Mouse (Mus musculus): ENCODE results near the gene Gnat2. TPM values are rescaled to one million over a fixed set of nuclear protein-coding genes. Genes with fewer than 3 reads are reported as not detected.

Gene Gnat2
- total and polyA plus RNA-seq, 3 experiments, result 11.2 to 17.5 (median 13.3) TPM

DNA sequence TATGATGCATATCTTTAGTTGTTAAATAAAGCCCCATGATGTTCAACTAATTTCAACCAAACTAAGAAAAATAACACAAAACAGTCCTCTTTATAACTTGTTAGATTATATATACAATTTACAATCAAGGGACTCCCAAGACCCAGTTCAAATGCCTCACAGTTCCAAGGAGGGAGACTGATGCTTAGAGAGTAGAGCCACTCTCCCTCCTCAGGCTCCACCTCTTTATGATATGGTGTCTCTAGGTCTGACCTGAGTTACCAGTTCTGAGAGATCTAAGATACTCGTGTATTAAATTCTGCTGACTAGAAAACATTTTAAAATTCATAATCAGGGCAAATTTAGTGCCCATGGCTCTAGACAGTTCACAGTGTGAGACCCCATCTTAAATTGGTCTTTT lies 46.5 kb downstream of the Gnat2 start:
- no peak overlapping the region for H3K27ac ChIP-seq (ENCODE audit: insufficient read depth, low read depth)
- no peaks in the 10 kb centered on the region for H3K27me3 ChIP-seq (replicated peaks)
- no peak overlapping the region for H3K4me3 ChIP-seq (replicated peaks in 1 of 3; ENCODE audit: low read depth in 2 of 3, low read length in 2 of 3, poor library complexity in 1 of 3)
- no peaks in the 10 kb centered on the region for H3K9me3 ChIP-seq (replicated peaks; ENCODE audit: low read length)
- H3K9ac ChIP-seq (ENCODE audit: insufficient read depth, low read depth), result no peak overlapping the region
- H3K4me1 ChIP-seq (ENCODE audit: control insufficient read depth in 1 of 2, insufficient read depth in 2 of 2), result peaks cover 0 to 26% of the 10 kb centered on the region in 2 experiments; a peak in 3 of 4 replicates
- in situ Hi-C loops (cut with MboI; ENCODE audit: low pct_ligation_motif_present, low pct_unique_long_range_greater_than_20kb, low sequenced_read_pairs), result no loop called here
- TF ChIP-seq ZKSCAN1 (IDR thresholded peaks at IDR 0.05; ENCODE audit: borderline replicate concordance, low read depth, low read length), result no peak
- no peak for TF ChIP-seq MAX (IDR thresholded peaks at IDR 0.05; ENCODE audit: low read length)
- no peak for TF ChIP-seq CHD1 (IDR thresholded peaks at IDR 0.05; ENCODE audit: low read depth, low read length)
- TF ChIP-seq MYC (IDR thresholded peaks at IDR 0.05; ENCODE audit: low read depth, low read length), result no peak
- no peak for TF ChIP-seq CHD2 (IDR thresholded peaks at IDR 0.05; ENCODE audit: low read length)
- TF ChIP-seq BHLHE40 (IDR thresholded peaks at IDR 0.05; ENCODE audit: low read depth, low read length), result no peak
- TF ChIP-seq USF1 (IDR thresholded peaks at IDR 0.05; ENCODE audit: low read depth, low read length), result no peak
- TF ChIP-seq SMC3 (IDR thresholded peaks at IDR 0.05; ENCODE audit: low read depth, low read length), result no peak
- no peak for TF ChIP-seq NELFE (IDR thresholded peaks at IDR 0.05; ENCODE audit: low read depth, low read length)
- no peak for TF ChIP-seq MAZ (IDR thresholded peaks at IDR 0.05; ENCODE audit: low read depth, low read length)
- TF ChIP-seq ETS1 (conservative IDR thresholded peaks at IDR 0.05; ENCODE audit: low read depth, low read length), result no peak
- no peak for TF ChIP-seq ZC3H11A (IDR thresholded peaks at IDR 0.05; ENCODE audit: low read depth, low read length)
- TF ChIP-seq RCOR1 (conservative IDR thresholded peaks at IDR 0.05; ENCODE audit: low read depth, low read length), result no peak
- no peak for TF ChIP-seq E2F4 (IDR thresholded peaks at IDR 0.05; ENCODE audit: insufficient replicate concordance, low read depth, low read length)
- TF ChIP-seq SIN3A (IDR thresholded peaks at IDR 0.05; ENCODE audit: low read length), result no peak
- TF ChIP-seq MAFK (IDR thresholded peaks at IDR 0.05; ENCODE audit: insufficient replicate concordance, low read length), result no peak
- peaks cover 8 to 58% of the 10 kb centered on the region in 2 experiments for H3K36me3 ChIP-seq (replicated peaks in 1 of 2; ENCODE audit: control insufficient read depth in 1 of 2, insufficient read depth in 1 of 2, low read length in 1 of 2)
- peaks cover 52% of the 10 kb centered on the region for H3K79me2 ChIP-seq (replicated peaks; ENCODE audit: control insufficient read depth, extremely low read depth, insufficient read depth, poor library complexity, severe bottlenecking)
- no peak overlapping the region for H3K4me2 ChIP-seq (ENCODE audit: insufficient read depth, low read depth, poor library complexity, severe bottlenecking)
- no peak for DNase-seq (ENCODE audit: extremely low read depth)
- dilution Hi-C loops (cut with MboI; ENCODE audit: extremely low pct_ligation_motif_present, extremely low pct_unique_long_range_greater_than_20kb, low sequenced_read_pairs), result no loop called here

- TF ChIP-seq JUND (conservative IDR thresholded peaks at IDR 0.05; ENCODE audit: low read depth, low read length), result no peak
- no peak for TF ChIP-seq RAD21 (IDR thresholded peaks at IDR 0.05; ENCODE audit: low read depth, low read length)
- no peak for TF ChIP-seq PAX5 (IDR thresholded peaks at IDR 0.05; ENCODE audit: low read length)
- no peak for TF ChIP-seq MAFK (IDR thresholded peaks at IDR 0.05; ENCODE audit: insufficient replicate concordance, low read length)
- no peak for TF ChIP-seq ZKSCAN1 (IDR thresholded peaks at IDR 0.05; ENCODE audit: borderline replicate concordance, low read depth, low read length)
- TF ChIP-seq JUN (IDR thresholded peaks at IDR 0.05; ENCODE audit: insufficient read depth, low read depth, low read length), result no peak
- no peak for TF ChIP-seq ZC3H11A (IDR thresholded peaks at IDR 0.05; ENCODE audit: low read depth, low read length)
- no peak for TF ChIP-seq ETS1 (conservative IDR thresholded peaks at IDR 0.05; ENCODE audit: low read depth, low read length)
- dilution Hi-C loops (cut with MboI; ENCODE audit: extremely low pct_ligation_motif_present, extremely low pct_unique_long_range_greater_than_20kb, low sequenced_read_pairs) (no loop called here), in situ Hi-C loops (cut with MboI; ENCODE audit: low pct_ligation_motif_present, low pct_unique_long_range_greater_than_20kb, low sequenced_read_pairs) (loop anchor here (10.0 kb wide), 1 partner anchor 206 kb away; the partner anchor contains the start of gene Gstm7)
- H3K27me3 ChIP-seq (replicated peaks), result no peaks in the 10 kb centered on the region
- H3K36me3 ChIP-seq (replicated peaks in 1 of 2; ENCODE audit: control insufficient read depth in 1 of 2, insufficient read depth in 1 of 2, low read length in 1 of 2), result peaks cover 8 to 54% of the 10 kb centered on the region in 2 experiments
- no peak overlapping the region for H3K9ac ChIP-seq (ENCODE audit: insufficient read depth, low read depth)
- no peak overlapping the region for H3K27ac ChIP-seq (ENCODE audit: insufficient read depth, low read depth)
- peaks cover 58% of the 10 kb centered on the region for H3K79me2 ChIP-seq (replicated peaks; ENCODE audit: control insufficient read depth, extremely low read depth, insufficient read depth, poor library complexity, severe bottlenecking)
- no peak for DNase-seq (ENCODE audit: extremely low read depth)
- peaks cover 0 to 16% of the 10 kb centered on the region in 2 experiments; a peak in 2 of 4 replicates for H3K4me1 ChIP-seq (ENCODE audit: control insufficient read depth in 1 of 2, insufficient read depth in 2 of 2)
- no peak overlapping the region for H3K4me3 ChIP-seq (replicated peaks in 1 of 3; ENCODE audit: low read depth in 2 of 3, low read length in 2 of 3, poor library complexity in 1 of 3)
- H3K9me3 ChIP-seq (replicated peaks; ENCODE audit: low read length), result no peaks in the 10 kb centered on the region
- H3K4me2 ChIP-seq (ENCODE audit: insufficient read depth, low read depth, poor library complexity, severe bottlenecking), result no peak overlapping the region
These were observed 48.2 kb downstream of the Gnat2 start for GRCm38 (mm10) chr3:108140786-108141185.

Data from CH12.LX (cell line).